Mouse (Mus musculus): ENCODE results near the gene Npm1. TPM values are rescaled to one million over a fixed set of nuclear protein-coding genes. Genes with fewer than 3 reads are reported as not detected.

Npm1 gene
- total RNA-seq, 4 experiments from 2014 or later, result 184 to 220 (median 194) TPM

Other genes starting within 250 kb of the Npm1 start
- gene Fgf18, start 15.8 kb downstream of the Npm1 start, total RNA-seq (2022), result 1 to 10 TPM; 3.2 to 4.4 (median 3.5) TPM
- not detected for gene Tlx3, start 40.4 kb upstream of the Npm1 start, total RNA-seq (2022)
- gene Gm12117, start 113.5 kb upstream of the Npm1 start, total RNA-seq (2022), result 1 to 10 TPM in 1 of 4 experiments, under 1 TPM in 1, not detected in 2; 0.49 to 1.4 TPM